9 mouse cellular contexts compared by ENCODE assay signal in the genomic region with DNA sequence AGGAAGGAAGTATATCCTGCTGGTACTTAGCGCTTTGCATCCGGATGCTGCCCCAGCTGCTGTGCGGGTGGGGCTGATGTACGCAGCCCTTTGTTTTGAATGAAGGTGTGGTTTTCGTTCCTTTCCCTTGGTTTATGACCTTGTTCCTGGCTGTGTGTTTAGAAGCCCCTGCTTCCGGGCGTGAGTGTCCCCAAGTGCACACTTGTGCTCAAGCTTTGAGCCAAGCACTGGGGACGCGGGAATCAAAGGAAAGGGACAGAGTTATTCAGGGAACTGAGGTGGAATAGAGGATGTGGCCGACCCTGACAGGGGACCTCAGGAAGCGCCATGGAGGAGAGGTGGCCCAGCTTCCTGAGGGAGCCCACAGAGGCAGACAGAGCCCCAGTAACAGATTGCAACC. TPM values are rescaled to one million over a fixed set of nuclear protein-coding genes. Genes with fewer than 3 reads are reported as not detected.
DNase-seq lines count a peak whose midpoint lies in the region; ATAC-seq and TF ChIP-seq lines count a peak whose summit lies in the region.
"Had no signal": no experiment of that assay in that cellular context is flagged by ENCODE, and none has a peak within 500 bp of the region (broad histone marks: within the 10 kb centered on the region; RNA-seq: fewer than 3 reads in every experiment).

No protein-coding gene starts in this region.

- H3K9ac ChIP-seq in ES-Bruce4 (ENCODE audit: low read depth, poor library complexity, severe bottlenecking) = no peak overlapping the region
- no peak overlapping the region for H3K9ac ChIP-seq in intestine, embryonic 14.5 days (ENCODE audit: low read length)
- no peak overlapping the region for H3K9ac ChIP-seq in neural tube, embryonic 15.5 days (replicated peaks)
- H3K9ac ChIP-seq: embryonic facial prominence, embryonic 15.5 days; limb, embryonic 12.5 days had no signal

- H3K4me2 ChIP-seq in intestine, embryonic 14.5 days (ENCODE audit: low read length) = no peak overlapping the region
- H3K4me2 ChIP-seq in neural tube, embryonic 15.5 days = no peak overlapping the region
- H3K4me2 ChIP-seq: embryonic facial prominence, embryonic 15.5 days; limb, embryonic 12.5 days had no signal

- peaks cover 2% of the 10 kb centered on the region for H3K4me1 ChIP-seq in ES-Bruce4 (ENCODE audit: control insufficient read depth, insufficient read depth, low read length)
- no peaks in the 10 kb centered on the region for H3K4me1 ChIP-seq in intestine, embryonic 14.5 days (replicated peaks; ENCODE audit: control insufficient read depth, insufficient read depth, low read length)
- H3K4me1 ChIP-seq in neural tube, embryonic 15.5 days = no peaks in the 10 kb centered on the region
- H3K4me1 ChIP-seq: embryonic facial prominence, embryonic 15.5 days; limb, embryonic 12.5 days had no signal

- ATAC-seq in intestine, embryonic 14.5 days (replicated peaks; ENCODE audit: low FRiP score, low TSS enrichment, low read depth) = no peak
- ATAC-seq in neural tube, embryonic 15.5 days (ENCODE audit: low FRiP score) = no peak

- peak; percentile 45 for DNase-seq in CD4-positive, CD25-positive, alpha-beta regulatory T cell, adult 2 months (ENCODE audit: low read depth, low spot score)
- no peak for DNase-seq in intestine, embryonic 14.5 days (ENCODE audit: low spot score)
- DNase-seq in lung, postnatal 25 days (ENCODE audit: low spot score) = peak; percentile 21
- DNase-seq in cerebellum, adult 9-11 months = no peak
- no peak for DNase-seq in layer of hippocampus, postnatal 25 days (ENCODE audit: extremely low spot score in 1 of 2, low spot score in 1 of 2)

- TF ChIP-seq CTCF in ES-Bruce4 (IDR thresholded peaks at IDR 0.05; ENCODE audit: low read depth, low read length) = no peak

- 0 out of 2 replicates have a peak overlapping the region, but pooled peaks have one; percentile 30 for H3K27ac ChIP-seq in ES-Bruce4 (ENCODE audit: insufficient read depth, low read length)
- 0 out of 2 replicates have a peak overlapping the region, but pooled peaks have one; percentile 9 for H3K27ac ChIP-seq in intestine, embryonic 14.5 days (ENCODE audit: low read depth)
- H3K27ac ChIP-seq in neural tube, embryonic 15.5 days (replicated peaks) = no peak overlapping the region
- H3K27ac ChIP-seq: embryonic facial prominence, embryonic 15.5 days; limb, embryonic 12.5 days had no signal

- H3K36me3 ChIP-seq in ES-Bruce4 (ENCODE audit: control insufficient read depth, insufficient read depth, low read length, poor library complexity, severe bottlenecking) = no peaks in the 10 kb centered on the region
- peaks cover 3% of the 10 kb centered on the region; the same call in 1 of the 2 replicates for H3K36me3 ChIP-seq in intestine, embryonic 14.5 days (ENCODE audit: control insufficient read depth, insufficient read depth, low read length)
- peaks cover 36% of the 10 kb centered on the region for H3K36me3 ChIP-seq in neural tube, embryonic 15.5 days

- no peak for TF ChIP-seq POLR2A in ES-Bruce4 (IDR thresholded peaks at IDR 0.05; ENCODE audit: insufficient read depth, low read length)

- H3K27me3 ChIP-seq in ES-Bruce4 (ENCODE audit: control insufficient read depth, insufficient read depth, low read length, poor library complexity, severe bottlenecking) = no peaks in the 10 kb centered on the region
- no peaks in the 10 kb centered on the region for H3K27me3 ChIP-seq in intestine, embryonic 14.5 days (replicated peaks; ENCODE audit: control insufficient read depth, insufficient read depth, low read length)
- no peaks in the 10 kb centered on the region for H3K27me3 ChIP-seq in neural tube, embryonic 15.5 days (replicated peaks)
- H3K27me3 ChIP-seq: embryonic facial prominence, embryonic 15.5 days; limb, embryonic 12.5 days had no signal

- no peak for TF ChIP-seq EP300 in ES-Bruce4 (IDR thresholded peaks at IDR 0.05; ENCODE audit: insufficient read depth, low read depth, low read length)

- H3K4me3 ChIP-seq in ES-Bruce4 (ENCODE audit: low read depth, low read length) = no peak overlapping the region
- H3K4me3 ChIP-seq in intestine, embryonic 14.5 days (ENCODE audit: low read depth, low read length) = no peak overlapping the region
- no peak overlapping the region for H3K4me3 ChIP-seq in neural tube, embryonic 15.5 days (replicated peaks)
- H3K4me3 ChIP-seq: embryonic facial prominence, embryonic 15.5 days; limb, embryonic 12.5 days had no signal

- WGBS in intestine, embryonic 14.5 days = 82% methylated on average over 11 of the region's 11 CpGs
- WGBS in neural tube, embryonic 15.5 days = 85% methylated on average over 11 of the region's 11 CpGs

- H3K9me3 ChIP-seq in ES-Bruce4 (replicated peaks; ENCODE audit: control insufficient read depth, insufficient read depth, low read length, poor library complexity, severe bottlenecking) = no peaks in the 10 kb centered on the region
- H3K9me3 ChIP-seq in intestine, embryonic 14.5 days (ENCODE audit: control insufficient read depth, low read length) = no peaks in the 10 kb centered on the region
- no peaks in the 10 kb centered on the region for H3K9me3 ChIP-seq in neural tube, embryonic 15.5 days (replicated peaks)
- H3K9me3 ChIP-seq: embryonic facial prominence, embryonic 15.5 days; limb, embryonic 12.5 days had no signal

RNA-seq across cellular contexts. Expression of gene Atp6v0a2, which starts 13.7 kb away (rescaled TPM):
- 15.4 and 16.8 TPM in 2 replicates for polyA plus RNA-seq in ES-Bruce4 (2011; ENCODE audit: insufficient read depth, insufficient read length, low read depth, missing spikeins)
- polyA plus RNA-seq in intestine, embryonic 14.5 days (2014; fragmentation: Nextera tagmentation; extraction: Ambion mirVana) = 44.0 and 46.6 TPM in 2 replicates
- 38.8 and 40.4 TPM in 2 replicates for polyA plus RNA-seq in neural tube, embryonic 15.5 days (2015; fragmentation: Nextera tagmentation; extraction: Ambion mirVana)
- total RNA-seq in layer of hippocampus, postnatal 25 days (2021) = 10 to 100 TPM; 53.5 to 68.2 TPM

RNA-seq across cellular contexts. Expression of gene Gtf2h3, which starts 35.8 kb away (rescaled TPM):
- polyA plus RNA-seq in ES-Bruce4 (2011; ENCODE audit: insufficient read depth, insufficient read length, low read depth, missing spikeins) = 83.6 and 83.8 TPM in 2 replicates
- polyA plus RNA-seq in intestine, embryonic 14.5 days (2014; fragmentation: Nextera tagmentation; extraction: Ambion mirVana) = 75.5 and 84.2 TPM in 2 replicates
- 39.5 and 46.0 TPM in 2 replicates for polyA plus RNA-seq in neural tube, embryonic 15.5 days (2015; fragmentation: Nextera tagmentation; extraction: Ambion mirVana)
- 10 to 100 TPM; 29.5 to 32.8 TPM for total RNA-seq in layer of hippocampus, postnatal 25 days (2021)

RNA-seq across cellular contexts. Expression of gene Eif2b1, which starts 35.8 kb away (rescaled TPM):
- polyA plus RNA-seq in ES-Bruce4 (2011; ENCODE audit: insufficient read depth, insufficient read length, low read depth, missing spikeins) = 57.1 and 61.3 TPM in 2 replicates
- 99.2 and 99.6 TPM in 2 replicates for polyA plus RNA-seq in intestine, embryonic 14.5 days (2014; fragmentation: Nextera tagmentation; extraction: Ambion mirVana)
- 58.1 and 65.3 TPM in 2 replicates for polyA plus RNA-seq in neural tube, embryonic 15.5 days (2015; fragmentation: Nextera tagmentation; extraction: Ambion mirVana)
- 10 to 100 TPM; 32.6 to 49.0 TPM for total RNA-seq in layer of hippocampus, postnatal 25 days (2021)

Comparison
In these comparisons a context has a peak if more than half of its experiments do, and no peak if none do; other contexts are left out.
1. DNase-seq: peak in CD4-positive, CD25-positive, alpha-beta regulatory T cell, adult 2 months (single experiment) and lung, postnatal 25 days (single experiment); none in intestine, embryonic 14.5 days (single experiment), cerebellum, adult 9-11 months (single experiment) and layer of hippocampus, postnatal 25 days (0 of 2).